Mouse (Mus musculus): Measurements from ENCODE around the gene Fam216a.

The Fam216a gene

DNA sequence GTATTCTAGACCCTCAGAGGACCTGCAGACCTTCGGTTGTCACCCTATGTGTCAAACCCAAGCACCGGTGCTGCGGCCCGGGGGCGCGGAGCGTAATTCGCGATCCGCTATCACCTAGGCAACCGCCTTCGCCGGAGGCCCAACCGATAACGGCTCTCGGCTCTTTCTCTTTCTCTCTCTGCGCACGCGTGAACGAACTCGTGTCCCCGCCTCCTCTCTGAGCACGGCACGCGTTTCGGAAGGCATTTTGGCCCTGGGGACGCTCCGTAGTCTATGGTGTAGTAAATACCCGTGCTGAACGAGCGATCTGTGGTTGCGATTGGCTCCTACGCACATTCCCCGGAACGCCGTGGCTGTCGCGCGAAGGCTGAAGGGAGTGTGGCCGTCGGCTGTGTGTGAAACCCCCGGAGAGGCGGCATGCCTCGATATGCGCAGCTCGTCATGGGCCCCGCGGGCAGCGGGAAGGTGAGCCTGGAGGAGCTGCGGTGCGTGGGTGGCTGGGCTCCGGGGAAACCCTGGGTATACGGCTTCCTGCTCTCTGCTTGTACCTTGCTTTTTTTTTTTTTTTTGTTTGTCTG lies at the start of gene Fam216a:
Fam216a (minus strand) TSS at position 173 of the 578 bp plus-strand sequence.
- under 1% methylated on average over 53 of the region's 53 CpGs for WGBS

DNA sequence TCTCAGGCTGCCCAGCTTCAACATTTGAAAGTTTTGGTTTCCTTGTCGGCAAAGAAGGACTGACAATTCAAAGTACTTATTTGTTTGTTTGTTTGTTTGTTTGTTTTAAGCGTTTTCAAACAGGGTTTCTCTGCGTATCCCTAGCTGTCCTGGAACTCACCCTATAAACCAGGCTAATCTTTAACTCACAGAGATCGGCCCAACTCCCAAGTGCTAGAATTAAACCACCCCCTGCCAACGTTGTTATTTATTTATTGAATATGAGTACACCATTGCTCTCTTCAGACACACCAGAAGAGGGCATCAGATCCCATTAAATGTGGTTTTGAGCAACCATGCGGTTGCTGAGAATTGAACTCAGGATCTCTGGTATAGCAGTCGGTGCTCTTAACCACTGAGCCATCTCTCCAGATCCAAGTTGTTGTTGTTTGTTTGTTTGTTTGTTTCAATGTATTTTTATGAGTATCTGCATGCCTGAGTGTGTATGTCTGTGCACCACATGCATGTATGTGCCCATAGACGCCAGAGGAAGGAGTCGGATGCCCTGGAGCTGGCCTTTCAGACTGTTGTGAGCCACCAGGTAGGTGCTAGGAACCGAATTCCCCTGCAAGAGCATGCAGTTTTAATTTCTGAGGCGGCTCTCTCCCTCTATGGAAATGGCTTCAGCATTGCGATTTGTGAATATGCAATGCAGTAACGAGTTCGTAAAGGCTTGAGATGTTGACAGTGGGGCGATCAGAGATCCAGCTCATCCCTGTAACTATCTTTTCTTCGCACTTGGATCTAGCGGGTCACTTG lies 49.3 kb upstream of the Fam216a start, which contains the start of gene Anapc7:
Anapc7 (plus strand) TSS at position 423 of the 798 bp plus-strand sequence.
- WGBS: 17% methylated on average over 17 of the region's 17 CpGs

DNA sequence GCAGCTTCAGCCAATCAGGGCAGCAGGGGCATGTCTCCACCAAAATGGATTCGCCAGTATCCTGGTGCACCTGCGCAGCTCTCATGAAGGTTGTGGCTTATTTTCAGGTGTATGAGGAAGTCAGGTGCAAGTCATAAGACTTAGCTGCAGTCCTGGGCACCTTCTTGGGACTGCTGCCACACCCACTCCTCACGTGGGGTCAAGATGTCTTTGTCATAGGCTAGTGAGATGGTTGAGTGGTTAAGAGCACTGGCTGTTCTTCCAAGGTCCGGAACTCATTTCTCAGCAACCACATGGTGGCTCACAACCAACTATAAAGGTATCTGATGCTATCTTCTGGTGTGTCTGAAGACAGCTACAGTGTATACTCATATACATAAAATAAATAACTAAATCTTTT lies 48.5 kb upstream of the Fam216a start:
- WGBS: 60% methylated on average over 4 of the region's 4 CpGs

DNA sequence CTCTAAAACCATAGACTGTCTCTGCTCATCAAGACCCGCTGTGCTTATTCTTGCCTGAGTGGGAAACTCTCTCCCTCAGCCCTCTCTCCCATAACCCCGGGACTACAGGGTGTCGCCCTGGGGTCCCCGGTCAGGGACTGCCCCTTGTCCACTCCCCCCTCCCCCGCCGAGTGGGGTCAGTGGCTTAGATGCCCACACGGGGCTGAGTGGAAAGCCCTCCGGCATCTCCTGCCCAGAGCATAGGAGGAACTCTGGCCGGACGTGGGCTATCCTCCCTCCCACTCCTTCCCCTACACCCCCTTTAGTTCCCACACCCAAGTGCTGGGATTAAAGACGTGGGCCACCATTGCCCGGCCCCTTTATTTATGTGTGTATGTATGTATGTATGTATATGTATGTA lies 43.3 kb upstream of the Fam216a start:
- 87% methylated on average over 12 of the region's 12 CpGs for WGBS

DNA sequence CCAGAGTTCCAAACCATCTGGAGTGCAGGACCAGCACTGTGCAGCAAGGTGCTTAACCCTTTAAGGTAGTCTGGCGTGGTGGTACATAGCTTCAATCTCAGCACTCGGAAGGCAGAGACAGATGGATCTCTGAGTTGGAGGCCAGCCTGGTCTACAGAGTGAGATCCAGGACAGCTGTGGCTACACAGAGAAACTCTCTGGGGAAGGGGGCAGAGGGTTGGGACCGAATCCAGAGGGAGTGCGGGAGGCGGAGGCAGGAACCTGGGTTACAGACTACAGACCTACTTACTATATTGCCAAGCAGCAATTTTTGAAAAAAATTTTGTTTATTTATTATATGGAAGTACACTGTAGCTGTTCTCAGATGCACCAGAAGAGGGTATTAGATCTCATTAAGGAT lies 42.2 kb upstream of the Fam216a start:
- WGBS: 77% methylated on average over 5 of the region's 5 CpGs

DNA sequence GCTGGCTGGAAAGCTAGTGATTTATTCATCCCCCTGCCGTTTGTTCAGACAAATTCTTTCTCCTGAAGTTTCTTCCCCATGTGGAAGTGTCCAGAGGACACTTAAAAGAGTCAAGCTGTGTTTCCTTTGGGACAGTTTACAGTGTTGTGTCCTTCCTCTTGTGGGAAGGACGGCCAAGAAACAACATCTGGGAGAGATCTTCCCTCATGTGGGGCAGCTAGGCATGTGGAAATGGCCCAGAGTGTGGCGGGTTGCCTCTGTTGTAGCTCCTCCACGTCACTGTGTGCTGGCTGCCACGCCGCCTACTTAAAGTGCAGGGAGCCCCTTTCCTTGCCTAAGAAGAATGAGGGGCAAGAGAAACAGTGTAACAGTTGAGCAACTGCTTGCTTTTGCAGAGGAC lies 40.7 kb upstream of the Fam216a start:
- WGBS: 54% methylated on average over 6 of the region's 6 CpGs

DNA sequence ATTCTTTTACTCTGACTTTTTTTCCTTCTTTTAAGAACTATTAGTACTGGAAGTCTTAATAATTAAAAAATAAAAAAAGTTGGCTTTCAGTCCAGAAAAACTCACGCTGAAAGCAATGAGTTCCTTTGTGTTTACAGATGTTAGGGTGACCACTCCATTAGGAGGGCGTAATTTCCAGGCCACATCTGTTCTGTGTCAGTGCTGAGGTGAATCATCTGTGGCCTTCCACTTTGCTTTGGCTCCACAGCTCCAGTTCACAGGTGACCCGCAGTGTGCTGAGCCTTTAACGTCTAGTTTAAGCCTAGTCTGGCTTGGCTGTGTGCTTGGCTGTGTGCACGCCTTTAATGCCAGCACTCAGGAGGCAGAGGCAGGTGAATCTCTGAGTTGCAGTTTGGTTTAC lies 39.7 kb upstream of the Fam216a start:
- 85% methylated on average over 5 of the region's 5 CpGs for WGBS

DNA sequence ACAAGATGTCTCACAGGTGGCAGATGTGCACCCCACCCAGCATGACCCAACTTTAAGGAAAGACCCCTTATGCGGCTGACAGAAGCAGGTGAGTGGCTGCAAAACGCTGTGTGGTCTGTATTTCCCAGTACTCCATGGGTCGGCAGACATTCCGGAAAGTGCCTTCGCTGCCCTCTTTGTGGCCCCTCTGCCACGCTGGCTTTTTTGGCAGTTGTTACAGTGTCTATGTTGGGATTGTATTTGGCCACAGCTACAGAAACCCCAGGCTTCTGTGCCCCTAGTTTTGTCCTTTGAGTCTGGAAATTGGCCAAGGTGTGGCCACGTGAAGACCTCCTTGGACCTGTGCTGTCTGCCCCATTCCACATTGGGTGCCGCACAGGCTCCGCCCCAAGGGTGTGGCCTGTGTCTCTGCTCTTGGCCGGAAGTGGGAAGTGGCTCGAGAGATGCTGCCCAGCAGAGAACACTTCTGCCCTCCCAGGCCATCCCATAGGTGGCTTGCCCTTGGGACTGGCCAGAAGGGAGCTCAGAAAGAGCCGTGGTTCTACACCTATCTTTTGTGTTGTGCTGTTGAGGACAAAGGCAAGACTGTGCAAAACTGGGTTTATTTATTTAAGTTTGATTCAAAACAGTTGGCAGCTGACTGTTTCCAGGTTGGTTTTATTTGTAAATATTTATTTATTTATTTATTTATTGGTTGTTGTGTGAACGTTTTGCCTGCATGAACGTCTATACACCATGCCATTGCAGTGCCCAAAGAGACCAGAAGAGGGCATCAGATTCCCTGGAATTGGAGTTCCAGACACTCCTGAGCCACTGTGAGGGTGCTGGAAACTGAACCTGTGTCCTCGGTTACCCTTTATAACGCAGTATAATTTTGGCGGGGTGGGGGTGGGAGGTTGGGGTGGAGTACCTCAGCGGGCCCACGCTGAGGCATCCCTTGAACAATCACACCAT lies 37.8 kb upstream of the Fam216a start:
- WGBS: 89% methylated on average over 19 of the region's 19 CpGs

DNA sequence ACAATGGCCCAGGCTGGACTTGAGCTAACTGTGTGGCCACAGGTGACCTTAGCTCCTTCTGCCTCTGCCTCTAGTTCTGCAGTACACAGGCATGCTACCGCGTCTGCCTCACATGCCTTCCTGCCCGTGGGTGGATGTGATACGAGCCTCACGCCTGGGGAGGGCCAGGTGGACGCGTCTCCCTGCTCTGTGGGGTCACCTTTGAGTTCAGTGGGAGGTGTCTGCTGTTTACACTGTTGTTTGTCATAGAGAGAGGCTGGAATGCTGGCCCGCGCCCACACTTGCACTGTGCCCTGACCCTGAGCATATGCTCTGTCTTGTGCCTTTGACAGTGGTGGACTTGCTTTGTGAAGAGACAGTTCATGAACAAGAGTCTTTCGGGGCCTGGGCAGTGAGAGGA lies 33.4 kb upstream of the Fam216a start:
- 83% methylated on average over 10 of the region's 10 CpGs for WGBS

DNA sequence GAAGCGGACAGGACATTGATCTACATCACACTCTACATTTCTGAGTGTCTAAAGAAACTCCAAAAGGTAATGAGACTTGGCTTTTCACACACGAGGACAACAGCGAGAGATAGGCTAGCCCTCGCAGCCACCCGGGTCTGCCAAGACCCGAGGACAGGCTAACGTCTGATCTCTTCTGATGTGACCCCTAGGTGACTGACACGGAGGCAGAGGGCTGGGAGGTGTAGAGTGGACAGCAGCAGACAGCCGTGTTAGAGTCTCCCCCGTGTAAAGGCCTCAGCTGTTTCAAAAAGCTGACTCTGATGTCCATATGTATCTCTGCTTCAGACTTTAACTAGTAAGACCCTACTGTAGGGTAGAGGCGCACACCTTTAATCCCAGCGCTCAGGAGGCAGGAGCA lies 31.2 kb upstream of the Fam216a start:
- WGBS: 92% methylated on average over 12 of the region's 12 CpGs

DNA sequence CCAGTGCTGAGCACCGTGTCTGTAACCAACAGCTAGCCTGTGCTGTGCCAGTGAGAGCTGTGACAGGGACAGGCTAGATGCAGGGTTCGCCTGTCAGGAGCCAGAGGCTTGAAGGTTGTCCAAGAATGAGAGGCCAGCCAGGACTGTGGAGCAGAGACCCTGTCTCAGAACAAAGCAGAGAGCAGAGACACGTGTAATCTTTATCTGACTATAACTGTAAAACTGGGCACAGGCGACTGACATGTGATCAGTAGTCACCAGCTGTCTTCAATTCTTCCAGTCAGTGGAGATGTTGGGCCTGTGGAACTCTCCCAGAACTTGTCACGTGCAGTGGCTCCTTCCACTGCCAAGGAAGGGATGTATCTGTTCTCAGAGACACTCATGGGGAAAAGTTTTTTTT lies 30.6 kb upstream of the Fam216a start:
- 41% methylated on average over 5 of the region's 5 CpGs for WGBS

DNA sequence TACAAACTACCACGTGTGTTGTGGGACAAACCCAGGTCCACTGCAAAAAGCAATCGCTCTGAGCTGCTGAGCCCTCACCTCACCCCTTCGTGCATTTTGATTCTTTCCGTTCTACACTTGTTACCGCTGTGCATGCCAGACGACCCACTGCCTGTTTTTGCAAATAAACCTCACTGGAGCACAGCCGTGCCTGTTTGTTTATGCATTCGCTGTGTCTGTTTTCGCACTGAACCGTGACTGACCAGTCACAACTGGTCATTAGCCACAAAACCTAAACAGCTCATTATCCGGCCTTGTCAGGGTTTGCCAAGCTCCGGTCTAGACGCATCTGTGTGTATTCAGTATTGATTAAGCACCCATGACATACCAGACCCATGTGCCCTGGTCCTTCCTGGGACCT lies 30.0 kb upstream of the Fam216a start:
- WGBS: 51% methylated on average over 13 of the region's 13 CpGs

DNA sequence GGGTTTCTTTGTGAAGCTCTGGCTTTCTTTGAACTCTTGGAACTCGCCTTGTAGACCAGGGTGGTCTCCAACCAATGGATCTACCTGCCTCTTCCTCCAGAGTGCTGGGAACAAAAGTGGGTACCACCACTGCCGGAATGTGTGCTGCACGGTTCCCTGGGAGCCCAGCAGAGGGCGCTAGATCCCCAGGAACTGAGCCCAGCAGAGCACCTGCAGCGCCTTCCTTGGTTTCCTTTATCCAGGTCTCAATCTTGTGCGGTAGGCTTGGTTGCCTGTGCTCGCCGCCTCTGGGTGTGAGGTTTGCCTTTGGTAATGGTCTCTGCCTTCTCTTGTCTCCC lies 29.1 kb upstream of the Fam216a start:
- WGBS: 21% methylated on average over 8 of the region's 8 CpGs

DNA sequence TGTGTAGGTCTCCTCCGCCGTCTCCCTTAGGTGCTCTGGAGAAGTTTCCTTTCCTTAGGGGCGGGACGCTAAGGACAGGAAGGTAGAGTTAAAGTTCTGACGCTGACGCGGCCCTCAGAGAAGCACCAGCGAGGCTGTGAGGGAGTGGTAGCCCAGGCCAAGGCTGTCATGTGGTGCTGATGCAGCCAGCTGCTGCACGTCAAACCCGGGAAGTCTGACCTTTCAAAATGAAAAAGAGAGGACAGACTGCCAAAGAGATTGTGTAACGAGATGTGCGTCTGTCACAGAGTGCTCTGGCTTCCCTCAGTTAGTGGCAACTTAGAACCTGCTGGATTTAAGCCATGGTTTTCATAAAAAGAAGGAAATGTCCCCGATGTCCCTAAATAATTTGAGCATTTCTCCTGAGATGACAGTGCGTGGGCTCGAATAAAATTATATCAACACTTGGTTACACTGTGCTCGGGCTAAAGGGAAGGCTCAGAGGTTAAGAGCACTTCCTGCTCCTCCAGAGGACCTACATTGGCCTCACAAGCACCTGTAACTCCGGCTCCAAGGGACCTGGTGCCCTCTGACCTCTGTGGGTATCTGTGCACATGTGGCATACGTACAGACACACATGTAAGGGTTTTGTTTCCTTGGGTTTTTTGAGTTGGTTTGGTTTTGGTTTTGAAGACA lies 28.6 kb upstream of the Fam216a start:
- 35% methylated on average over 18 of the region's 18 CpGs for WGBS

DNA sequence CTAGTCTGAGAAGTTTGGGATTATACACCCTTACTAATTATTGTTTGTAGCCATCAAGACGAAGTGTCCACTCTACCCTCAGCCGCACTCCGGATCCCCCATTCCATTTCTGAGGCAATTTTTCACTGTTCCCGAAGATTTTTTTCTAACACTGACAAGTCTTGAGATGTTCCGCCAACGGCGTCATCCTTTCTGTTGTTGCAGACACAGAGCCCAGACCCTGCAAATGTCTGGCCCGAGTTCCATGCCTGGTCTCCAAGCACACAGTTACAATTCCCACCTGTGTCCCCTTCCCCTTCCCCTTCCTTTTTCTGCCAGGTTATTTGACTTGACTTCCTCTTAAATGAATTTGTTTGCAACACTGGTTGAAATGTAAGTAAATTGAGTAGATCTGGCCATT lies 27.7 kb upstream of the Fam216a start:
- WGBS: 72% methylated on average over 8 of the region's 8 CpGs

DNA sequence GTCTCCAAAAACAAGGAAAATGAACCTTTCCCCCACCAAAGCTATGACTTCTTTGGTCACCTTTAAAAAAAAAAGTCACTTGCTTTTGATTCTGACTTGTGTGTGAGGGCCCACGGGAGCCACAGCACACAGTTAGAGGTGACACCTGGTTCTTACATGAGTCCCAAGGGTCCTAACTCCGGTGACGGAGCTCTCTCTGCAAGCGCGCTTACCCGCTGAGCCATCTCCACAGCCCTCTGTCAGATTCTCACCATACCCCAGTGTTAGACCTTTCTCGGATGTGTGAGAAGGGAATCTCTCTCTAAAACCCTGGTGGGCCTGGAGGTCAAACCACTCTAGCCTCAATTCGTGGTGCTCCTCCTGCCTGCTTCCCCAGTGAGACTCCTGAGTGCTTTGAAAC lies 25.3 kb upstream of the Fam216a start:
- 86% methylated on average over 8 of the region's 8 CpGs for WGBS

DNA sequence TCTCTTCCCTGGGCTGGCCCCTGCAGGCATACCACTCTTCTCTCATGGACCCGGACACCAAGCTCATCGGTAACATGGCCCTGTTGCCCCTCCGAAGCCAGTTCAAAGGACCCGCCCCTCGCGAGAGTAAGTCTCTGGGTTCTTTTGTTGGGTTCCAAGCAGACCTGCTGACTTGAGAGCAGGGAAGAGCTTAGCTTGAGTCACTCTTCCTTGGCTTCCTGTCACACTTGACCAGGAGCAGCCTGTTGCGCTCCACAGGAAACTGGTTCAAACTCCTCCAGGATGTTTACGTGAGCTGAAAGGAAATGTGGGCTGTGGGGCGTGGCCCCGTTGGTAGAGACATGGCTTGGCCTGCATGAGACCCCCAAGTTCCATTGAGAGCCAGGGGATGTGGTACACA lies 24.6 kb upstream of the Fam216a start:
- WGBS: 73% methylated on average over 10 of the region's 10 CpGs

DNA sequence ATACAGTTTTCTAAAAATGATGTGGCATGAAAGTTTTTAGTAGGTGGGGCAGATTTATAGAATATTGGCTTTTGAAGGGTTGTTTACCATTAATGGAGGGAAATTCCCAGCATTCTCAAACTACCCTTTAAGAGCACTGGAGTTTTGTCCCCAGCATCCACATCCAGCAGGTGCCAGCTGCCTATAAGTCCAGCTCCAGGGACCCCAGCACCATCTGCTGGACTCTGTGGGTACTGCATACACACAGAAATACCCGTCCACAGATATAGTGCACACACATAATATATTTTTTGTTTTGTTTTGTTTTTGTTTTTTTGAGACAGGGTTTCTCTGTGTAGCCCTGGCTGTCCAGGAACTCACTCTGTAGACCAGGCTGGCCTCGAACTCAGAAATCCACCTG lies 21.7 kb upstream of the Fam216a start:
- WGBS: 36% methylated on average over 2 of the region's 2 CpGs

DNA sequence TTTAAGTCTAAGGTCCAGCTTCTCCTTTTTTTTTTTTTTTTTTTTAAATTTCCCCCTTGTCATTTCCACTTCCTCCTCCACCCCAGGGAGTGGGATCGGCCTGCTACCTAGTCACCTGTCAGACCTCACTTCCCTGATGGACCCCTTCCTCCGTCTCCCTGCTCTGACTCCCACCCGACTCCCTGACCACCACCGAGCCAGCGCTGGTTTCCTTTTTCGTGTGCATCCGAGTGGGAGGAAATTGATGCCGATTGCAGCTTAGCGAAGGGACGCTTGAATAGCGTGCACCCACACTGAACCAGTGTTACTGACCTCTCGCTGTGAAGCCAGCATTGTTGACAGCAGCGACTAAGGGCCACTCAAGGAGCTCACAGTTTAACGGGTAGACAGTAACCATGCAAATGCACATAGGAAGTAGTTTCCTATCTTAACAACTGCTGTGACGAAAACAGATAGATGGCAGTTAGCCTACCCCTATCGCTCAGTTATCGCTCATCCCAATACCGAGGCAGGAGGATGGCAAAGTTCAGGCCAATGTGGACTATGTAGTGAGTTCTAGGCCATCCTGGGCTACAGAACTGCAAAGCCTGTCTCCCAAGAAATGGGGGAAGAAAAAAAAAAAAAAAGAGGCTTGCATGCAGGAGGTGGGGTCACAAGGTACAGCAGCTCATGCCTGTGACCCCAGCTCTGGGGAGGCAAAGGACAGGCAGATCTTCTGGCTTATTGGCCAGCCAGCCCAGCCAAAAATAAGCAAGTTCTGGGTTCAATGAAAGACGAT lies 20.3 kb upstream of the Fam216a start:
- WGBS: 4% methylated on average over 19 of the region's 19 CpGs

DNA sequence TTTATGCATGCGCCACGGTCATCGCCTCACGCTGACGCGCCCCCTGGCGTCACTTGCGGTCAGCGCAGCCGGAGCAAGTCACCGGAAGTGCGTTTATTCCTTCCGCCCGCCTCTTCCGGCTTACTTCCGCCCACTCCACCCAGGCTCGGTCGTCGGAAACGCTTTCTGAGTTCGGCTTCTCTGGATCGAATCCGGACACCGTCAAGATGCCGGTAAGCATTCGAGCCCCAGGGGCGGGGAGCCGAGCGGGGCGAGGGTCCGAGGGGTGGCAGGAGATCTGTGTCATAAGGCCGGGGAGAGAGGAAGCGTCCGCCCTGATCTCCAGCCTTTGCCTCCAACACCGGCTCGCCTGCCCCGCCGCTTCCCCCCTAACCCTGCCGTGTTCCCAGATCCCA lies 19.6 kb upstream of the Fam216a start, which contains the start of gene Arpc3:
Arpc3 (plus strand) TSS at position 93 of the 395 bp plus-strand sequence.
- under 1% methylated on average over 39 of the region's 39 CpGs for WGBS

DNA sequence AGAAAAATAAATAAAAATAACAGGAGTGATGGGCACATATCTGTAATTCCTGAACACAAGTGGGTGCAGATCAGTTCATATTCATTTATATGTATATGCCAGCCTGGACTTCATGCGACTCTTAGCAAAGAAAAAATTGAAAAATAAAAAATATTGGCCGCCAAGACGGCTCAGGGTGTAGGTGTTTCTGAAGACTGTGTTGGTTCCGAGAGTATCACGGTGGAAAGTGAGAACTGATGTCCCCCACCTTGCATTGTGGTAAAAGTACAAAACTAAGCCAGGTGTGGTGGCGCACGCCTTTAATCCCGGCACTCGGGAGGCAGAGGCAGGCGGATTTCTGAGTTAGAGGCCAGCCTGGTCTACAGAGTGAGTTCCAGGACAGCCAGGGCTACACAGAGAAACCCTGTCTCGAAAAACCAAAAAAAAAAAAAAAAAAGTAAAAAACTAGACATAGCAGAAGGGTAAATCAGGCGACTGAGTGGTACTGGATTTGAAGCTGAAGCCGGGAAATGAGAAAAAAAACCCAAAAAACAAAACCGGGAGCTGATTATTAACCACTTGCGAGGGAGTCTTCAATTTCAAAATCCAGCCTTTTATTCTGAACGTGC lies 19.1 kb upstream of the Fam216a start:
- 44% methylated on average over 16 of the region's 16 CpGs for WGBS

All from cerebral cortex, adult 2 months (tissue).